Mouse (Mus musculus): ENCODE measurements around the gene Cfap161.

Cfap161 gene

DNA sequence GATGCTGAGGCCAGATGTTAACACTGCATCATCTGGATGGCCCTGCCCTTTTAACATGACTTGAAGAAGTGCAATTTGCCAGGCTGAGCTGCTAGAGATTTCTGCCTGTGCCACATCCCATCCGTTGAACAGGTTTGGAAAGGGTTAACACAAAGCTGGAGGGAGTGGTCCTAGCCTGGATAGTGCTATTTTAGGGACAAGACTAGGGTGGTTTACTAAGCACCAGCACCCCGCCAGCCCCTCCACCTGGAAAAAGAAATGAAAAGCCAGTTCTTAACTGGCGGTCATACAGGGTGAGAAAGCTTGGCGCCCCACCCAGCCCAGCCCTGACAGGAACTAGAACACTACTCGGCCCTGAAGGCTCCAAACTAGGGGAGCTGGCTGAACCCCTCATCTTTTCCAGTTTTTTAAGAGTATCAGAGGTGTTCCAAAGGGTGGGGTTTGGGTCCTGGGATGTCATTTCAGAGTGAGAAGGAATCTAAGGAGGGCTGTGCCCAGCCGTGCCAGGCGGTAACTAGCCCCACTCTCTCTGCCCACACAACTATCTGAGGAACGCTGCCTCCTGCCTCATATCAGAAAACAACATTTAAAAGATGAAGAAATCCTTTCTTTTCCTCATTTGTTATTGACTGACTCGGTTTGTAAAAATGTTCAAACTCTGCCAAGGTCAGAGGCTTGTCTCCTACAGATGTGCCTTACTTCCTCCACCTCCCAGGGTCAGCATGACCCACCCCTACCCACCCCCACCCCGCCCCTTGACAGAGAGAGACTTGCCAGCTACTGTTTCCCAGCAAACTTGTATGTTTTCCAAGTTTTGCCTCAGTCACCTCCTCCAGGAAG lies 55.8 kb downstream of the Cfap161 start:
- no peak for DNase-seq

DNA sequence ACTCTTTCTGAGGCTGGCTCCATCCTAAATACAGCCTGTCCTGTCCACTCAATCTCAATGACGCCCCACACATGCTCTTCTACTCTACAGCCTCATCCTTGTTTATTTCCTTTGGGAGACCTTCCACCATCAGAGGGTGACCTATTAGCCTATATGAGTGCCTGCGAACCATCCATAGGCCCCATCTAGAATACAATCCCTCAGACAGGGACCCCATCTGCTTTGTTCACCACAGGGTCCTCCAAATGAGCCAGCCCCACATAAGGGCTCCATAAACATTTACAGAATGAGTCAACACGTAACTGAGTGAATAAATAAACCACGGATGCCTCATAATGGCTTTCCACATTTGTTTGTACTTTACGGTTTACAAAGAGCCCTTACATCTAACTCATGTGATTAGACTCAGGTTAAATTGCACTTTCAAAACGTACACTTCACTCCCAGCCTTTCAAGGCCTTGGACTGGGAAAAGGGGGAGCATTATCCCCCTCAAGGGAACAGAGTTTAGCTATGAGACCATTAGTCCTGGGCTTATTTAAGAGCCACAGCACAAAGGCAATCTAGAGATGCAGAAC lies 56.7 kb downstream of the Cfap161 start:
- DNase-seq = no peak

GRCm38 (mm10) chr7:83736341-83737115 lies 58.2 kb downstream of the Cfap161 start:
- DNase-seq = no peak

DNA sequence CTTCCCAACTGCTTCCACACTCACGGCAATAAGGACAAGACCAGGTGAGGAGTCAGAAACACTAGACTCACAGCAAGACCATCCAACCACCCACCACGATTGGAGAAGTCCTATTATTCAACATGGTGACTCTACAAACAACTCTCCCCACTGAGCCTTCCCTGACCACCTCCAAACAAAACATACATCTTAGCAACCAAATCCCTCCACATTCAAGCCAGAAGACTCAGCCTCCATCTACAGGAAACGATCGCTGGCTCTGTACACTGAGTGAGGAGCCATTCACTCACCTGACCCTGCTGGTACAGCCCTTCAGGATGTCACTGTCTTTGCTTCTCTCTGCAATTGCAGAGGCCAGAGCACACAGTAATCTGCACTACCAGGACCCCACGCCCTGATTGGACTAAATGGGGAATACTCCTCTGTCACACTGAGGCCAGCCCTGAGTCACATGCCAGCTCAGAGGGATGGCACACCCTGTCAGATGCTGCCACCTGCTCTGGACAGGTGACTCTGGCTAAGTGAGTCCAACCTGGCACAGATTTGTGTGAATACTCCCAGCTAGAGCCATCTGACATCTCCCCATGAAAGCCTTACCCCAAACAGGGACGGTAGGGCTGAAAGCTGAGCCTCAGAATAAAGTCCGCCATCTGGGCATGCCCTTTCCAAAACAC lies 59.4 kb downstream of the Cfap161 start:
- no peak for DNase-seq

DNA sequence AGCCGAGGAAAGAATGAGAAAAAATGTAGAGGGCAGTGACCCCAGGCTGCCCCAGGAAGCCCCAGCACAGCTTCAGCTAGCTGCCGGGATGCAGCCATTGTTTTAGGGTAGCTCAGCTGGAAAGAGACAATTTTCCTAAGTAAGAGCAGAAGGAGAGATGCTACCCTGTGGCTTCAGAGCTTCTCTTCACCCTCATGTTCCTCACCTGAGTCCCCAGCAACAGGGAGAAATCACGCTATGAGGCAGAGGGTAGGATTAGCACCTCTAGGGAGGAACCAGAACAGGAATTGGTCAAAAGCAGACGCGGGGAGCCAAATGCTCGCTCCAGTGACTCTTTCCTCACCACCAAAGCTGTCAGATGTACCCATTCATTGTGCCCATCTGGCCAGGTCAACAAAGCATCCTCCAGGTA lies 60.0 kb downstream of the Cfap161 start:
- no peak for DNase-seq

GRCm38 (mm10) chr7:83734246-83734645 lies 60.4 kb downstream of the Cfap161 start:
- DNase-seq = no peak

GRCm38 (mm10) chr7:83732781-83733180 lies 61.9 kb downstream of the Cfap161 start:
- DNase-seq = no peak

- DNase-seq = no peak
Measured at GRCm38 (mm10) chr7:83731961-83732666, 62.6 kb downstream of the Cfap161 start.

DNA sequence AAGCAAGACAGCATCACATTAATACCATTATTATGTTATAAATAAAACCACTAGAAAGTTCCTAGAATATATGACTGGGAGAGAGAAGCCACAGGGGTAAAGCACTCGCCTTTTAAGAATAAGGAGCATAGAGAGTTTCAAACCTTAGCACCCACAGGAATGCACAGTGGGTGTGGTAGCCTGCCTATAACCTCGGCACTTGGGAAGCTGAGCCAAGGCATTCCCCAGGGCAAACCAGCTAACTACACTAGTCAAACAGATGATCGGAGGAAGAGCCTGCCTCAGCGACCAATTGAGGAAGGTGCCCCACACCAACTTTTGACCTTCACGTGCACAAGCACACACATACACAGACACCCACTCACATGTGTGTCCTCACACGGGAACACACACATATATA lies 63.4 kb downstream of the Cfap161 start:
- DNase-seq = no peak

GRCm38 (mm10) chr7:83726936-83727632 lies 67.6 kb downstream of the Cfap161 start:
- no peak for DNase-seq

DNA sequence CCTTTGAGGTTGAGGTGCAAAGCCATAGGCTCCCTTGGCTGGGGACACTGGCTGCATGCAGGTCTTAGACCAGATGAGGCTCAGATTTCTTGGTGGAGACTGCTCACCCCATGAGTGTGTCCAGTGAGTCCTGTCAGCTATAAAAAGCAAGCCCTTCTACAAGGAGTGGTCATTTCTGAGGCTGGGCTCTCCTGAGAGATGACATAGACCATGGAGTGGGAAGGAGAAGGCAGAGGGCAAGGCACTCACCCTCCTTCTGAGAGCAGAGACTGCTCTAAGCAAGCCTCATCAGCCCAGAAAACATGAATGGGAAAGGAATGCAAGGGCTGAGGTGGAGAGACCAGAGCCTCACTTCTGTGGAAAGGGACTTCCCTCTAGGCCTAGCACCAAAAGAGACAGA lies 68.9 kb downstream of the Cfap161 start:
- no peak for DNase-seq

- DNase-seq = no peak
Measured at GRCm38 (mm10) chr7:83724541-83724940, 70.1 kb downstream of the Cfap161 start.
